Mouse (Mus musculus) ES-E14 (cell line): ENCODE data around the gene Ykt6.

Experiments used
- MAFK ChIP-seq: IDR thresholded peaks from 2 replicates; pipeline ENCODE4 v1.6.1; 2014; ENCODE audit warnings: mild to moderate bottlenecking, low read depth, low read length, inconsistent platforms; ENCODE audit not compliant: insufficient read depth
- ZC3H11A ChIP-seq: IDR thresholded peaks from 2 replicates; pipeline ENCODE4 v1.6.1; 2012; ENCODE audit warnings: low read depth, mild to moderate bottlenecking, inconsistent platforms, low read length, borderline replicate concordance
- ZNF384 ChIP-seq: IDR thresholded peaks from 2 replicates; pipeline ENCODE4 v1.6.1; 2012; ENCODE audit warnings: low read depth, low read length, inconsistent platforms

- TF ChIP-seq ZC3H11A (no peak), MAFK (no peak), ZNF384 (no peak)
Measured at GRCm38 (mm10) chr11:5913256-5913655, 42.2 kb upstream of the Ykt6 start.
